Mouse (Mus musculus) spleen, adult 2 months (tissue): Measurements from ENCODE around the gene Fitm1. TPM values are rescaled to one million over a fixed set of nuclear protein-coding genes. Genes with fewer than 3 reads are reported as not detected.

Experiments
- DNase-seq, 2 experiments: peaks; one replicate each; pipeline versions ENCODE4 v3.0.0 to v3.0.0-alpha.2; 2012 to 2021; ENCODE audit warnings: low spot score in 2 of 2, low read depth in 1 of 2
- H3K27ac ChIP-seq: fragments of 200-500 bp; 2 replicates; pipeline ENCODE4 v1.5.1; 2012; ENCODE audit warnings: low read length, inconsistent platforms; ENCODE audit not compliant: insufficient read depth
- H3K27me3 ChIP-seq: fragments of 200-500 bp; 2 replicates; pipeline ENCODE4 v1.6.1; 2012; ENCODE audit warnings: mild to moderate bottlenecking, moderate library complexity, low read length, inconsistent platforms; ENCODE audit not compliant: control insufficient read depth, insufficient read depth
- H3K36me3 ChIP-seq: fragments of 200-500 bp; 2 replicates; pipeline ENCODE4 v1.6.1; 2012; ENCODE audit warnings: mild to moderate bottlenecking, low read length, inconsistent platforms; ENCODE audit not compliant: control insufficient read depth, insufficient read depth
- H3K4me1 ChIP-seq: fragments of 200-500 bp; 2 replicates; pipeline ENCODE4 v1.6.1; 2011; ENCODE audit warnings: inconsistent platforms; ENCODE audit not compliant: control insufficient read depth, insufficient read depth, insufficient read length
- H3K4me3 ChIP-seq: fragments of 200-500 bp; 2 replicates; pipeline ENCODE4 v1.5.1; 2011; ENCODE audit warnings: mild to moderate bottlenecking, inconsistent platforms; ENCODE audit not compliant: insufficient read depth, insufficient read length; ENCODE audit errors: extremely low read depth
- CTCF ChIP-seq: fragments of 200-500 bp; IDR thresholded peaks from 2 replicates; pipeline ENCODE4 v1.5.1; 2011; ENCODE audit warnings: mild to moderate bottlenecking, inconsistent platforms; ENCODE audit not compliant: insufficient read depth, insufficient read length, insufficient replicate concordance; ENCODE audit errors: extremely low read depth
- POLR2A ChIP-seq: fragments of 200-500 bp; IDR thresholded peaks from 2 replicates; pipeline ENCODE4 v1.6.1; 2011; ENCODE audit warnings: low read depth, low read length, inconsistent platforms
- WGBS: fragments of 180-500 bp; shearing (Covaris S2); methylation state at CpG from one replicate; pipeline ENCODE4 v1.1.7; 2018; 5-methylcytosine and 5-hydroxymethylcytosine counted together
- polyA plus RNA-seq: library from polyadenylated mRNA; depleted of rRNA; stranded (reverse); fragments of >200 nt; gene quantifications from 2 replicates; pipeline ENCODE4 v1.2.3, GENCODE M21; 2012

Gene Fitm1
- polyA plus RNA-seq, 1 experiment: 1.4 TPM

GRCm38 (mm10) chr14:55578668-55579269 is 3.4 kb downstream of the Fitm1 start:
- H3K36me3 ChIP-seq: peaks cover 20% of the 10 kb centered on the region
- DNase-seq: peak in 1 of 2 experiments; percentile 56
- H3K27ac ChIP-seq: peak overlapping the region; percentile 91
- WGBS: 10% methylated on average over 6 of the region's 6 CpGs
- no peaks in the 10 kb centered on the region for H3K27me3 ChIP-seq
- H3K4me1 ChIP-seq: peaks cover 3% of the 10 kb centered on the region; the same call in 1 of the 2 replicates
- H3K4me3 ChIP-seq: peak overlapping the region; percentile 83
- TF ChIP-seq POLR2A: no peak
- TF ChIP-seq CTCF: no peak

GRCm38 (mm10) chr14:55579511-55580496 is 4.4 kb downstream of the Fitm1 start:
- peaks cover 6% of the 10 kb centered on the region; the same call in 1 of the 2 replicates for H3K4me1 ChIP-seq
- no peak overlapping the region for H3K27ac ChIP-seq
- peaks cover 20% of the 10 kb centered on the region for H3K36me3 ChIP-seq
- no peak for DNase-seq
- no peaks in the 10 kb centered on the region for H3K27me3 ChIP-seq
- H3K4me3 ChIP-seq: no peak overlapping the region
- no peak for TF ChIP-seq POLR2A
- TF ChIP-seq CTCF: no peak
- WGBS: 94% methylated on average over 23 of the region's 23 CpGs

- 93% methylated on average over 16 of the region's 16 CpGs for WGBS
- Histone ChIP-seq H3K27ac (no peak overlapping the region), H3K4me3 (no peak overlapping the region), H3K27me3 (no peaks in the 10 kb centered on the region), H3K4me1 (peaks cover 11% of the 10 kb centered on the region; the same call in 1 of the 2 replicates), H3K36me3 (peaks cover 20% of the 10 kb centered on the region)
- no peak for TF ChIP-seq CTCF
- no peak for TF ChIP-seq POLR2A
- no peak for DNase-seq
Observed at GRCm38 (mm10) chr14:55580731-55581130, 5.3 kb downstream of the Fitm1 start.

GRCm38 (mm10) chr14:55581981-55582681 is 6.7 kb downstream of the Fitm1 start:
- Histone ChIP-seq H3K27ac (no peak overlapping the region), H3K4me1 (peaks cover 11% of the 10 kb centered on the region; the same call in 1 of the 2 replicates), H3K27me3 (no peaks in the 10 kb centered on the region), H3K36me3 (peaks cover 20% of the 10 kb centered on the region), H3K4me3 (no peak overlapping the region)
- TF ChIP-seq CTCF (peak; percentile 28; the same call in 1 of the 2 replicates), POLR2A (no peak)
- 82% methylated on average over 9 of the region's 9 CpGs for WGBS
- no peak for DNase-seq

GRCm38 (mm10) chr14:55584303-55584701 is 8.9 kb downstream of the Fitm1 start:
- peaks cover 12% of the 10 kb centered on the region; the same call in 1 of the 2 replicates for H3K4me1 ChIP-seq
- peak overlapping the region; percentile 82; the same call in 1 of the 2 replicates for H3K27ac ChIP-seq
- peak overlapping the region; percentile 71; the same call in 1 of the 2 replicates for H3K4me3 ChIP-seq
- no peak for DNase-seq
- TF ChIP-seq POLR2A (no peak), CTCF (no peak)
- H3K27me3 ChIP-seq: no peaks in the 10 kb centered on the region
- WGBS: 29% methylated on average over 5 of the region's 5 CpGs
- H3K36me3 ChIP-seq: peaks cover 28% of the 10 kb centered on the region
